Mouse (Mus musculus) pancreas, adult 10 weeks (tissue): ENCODE results near the gene Nfasc. TPM values are rescaled to one million over a fixed set of nuclear protein-coding genes. Genes with fewer than 3 reads are reported as not detected.

ENCODE experiments used
- polyA plus RNA-seq: library from polyadenylated mRNA; stranded (reverse); fragments of 350-450 nt; fragmentation: Illumina TruSeq; extraction: RNeasy Lipid Tissue Mini Kit (QIAGEN cat#74804); gene quantifications from one replicate; pipeline ENCODE4 v1.2.3, GENCODE M21; 2015; ENCODE audit warnings: low read depth, low replicate concordance; ENCODE audit not compliant: insufficient read depth

Gene Nfasc
- polyA plus RNA-seq: 1.5 TPM

DNA sequence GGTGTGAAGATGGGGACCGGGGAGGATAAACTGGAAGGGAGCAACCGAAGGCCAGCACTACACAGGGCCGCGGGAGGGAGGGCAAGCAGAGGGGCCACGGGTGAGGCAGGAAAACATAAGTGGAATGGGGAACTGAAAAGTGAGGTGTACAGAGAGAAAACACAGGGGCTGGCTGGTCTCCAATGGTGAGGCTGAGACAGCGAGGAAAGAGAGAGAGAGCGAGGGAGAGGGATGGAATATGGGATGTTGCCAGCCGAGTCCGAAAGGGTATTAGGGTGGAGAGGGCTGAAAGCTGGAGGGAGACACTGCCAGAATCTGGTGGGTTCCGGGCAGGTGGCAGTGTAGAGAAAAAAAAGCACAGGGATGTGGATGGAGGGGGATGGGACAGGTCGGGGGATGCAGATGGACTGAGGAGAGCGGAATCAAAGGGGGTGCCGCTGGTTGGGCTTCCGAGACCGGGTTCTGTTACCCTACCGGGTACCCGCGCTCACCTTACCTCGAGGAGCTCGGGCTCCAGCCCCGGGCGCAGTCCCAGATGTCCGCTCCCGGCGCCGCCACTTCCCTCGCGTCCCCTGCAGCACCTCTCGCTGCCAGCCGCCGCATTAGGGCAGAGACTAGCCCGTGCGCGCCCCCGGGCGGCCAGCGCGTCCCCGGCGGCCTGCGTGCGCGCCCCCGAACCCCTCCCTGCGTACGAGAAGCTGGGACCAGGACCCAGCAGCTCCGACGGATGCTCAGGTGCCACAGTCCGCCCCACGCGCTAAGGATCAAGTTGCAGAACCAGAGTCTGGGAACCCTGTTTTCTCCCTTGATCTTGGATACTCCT is at the start of gene Nfasc:
TSS of gene Nfasc (minus strand) at position 623 of the 823 bp plus-strand sequence.

DNA sequence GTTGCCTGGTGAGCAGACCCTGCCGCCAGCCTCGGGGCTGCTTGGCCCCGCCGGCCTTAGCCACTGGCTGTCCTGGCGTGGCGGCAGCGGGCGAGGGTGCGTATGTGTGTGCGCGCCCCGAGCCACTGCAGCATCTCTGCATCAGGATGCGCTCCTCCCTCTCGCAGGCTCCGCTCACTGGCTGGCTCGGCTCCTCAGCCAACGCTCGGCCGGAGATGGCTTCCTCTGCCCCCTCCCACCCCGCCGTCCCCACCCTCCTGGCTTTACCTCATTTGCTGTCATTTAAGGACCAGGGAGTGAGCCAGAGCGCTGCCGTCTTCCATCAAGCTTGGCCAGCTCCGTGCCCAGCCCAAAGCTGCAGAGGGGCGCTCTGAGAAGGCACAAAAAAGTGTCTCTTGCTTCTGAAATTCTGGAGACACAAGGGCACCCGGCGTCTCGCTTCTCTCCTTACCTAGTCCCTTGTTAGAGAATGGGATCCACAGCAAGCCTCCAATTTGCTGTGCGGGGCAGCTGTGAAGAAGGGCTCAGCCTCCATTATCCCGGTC is 198.8 kb downstream of the Nfasc start, which contains the start of gene Cntn2:
TSS of gene Cntn2 (minus strand) at position 495 of the 545 bp plus-strand sequence.

Other genes with a start within 250 kb of the Nfasc start
- gene Tmem81, start 235.6 kb downstream of the Nfasc start, polyA plus RNA-seq: 3.6 TPM
- not detected for gene Cntn2, start 198.5 kb downstream of the Nfasc start, polyA plus RNA-seq
- gene Lrrn2, start 138.5 kb upstream of the Nfasc start, polyA plus RNA-seq: 1.2 TPM